11 mouse cellular contexts compared by ENCODE assay signal in the genomic region with DNA sequence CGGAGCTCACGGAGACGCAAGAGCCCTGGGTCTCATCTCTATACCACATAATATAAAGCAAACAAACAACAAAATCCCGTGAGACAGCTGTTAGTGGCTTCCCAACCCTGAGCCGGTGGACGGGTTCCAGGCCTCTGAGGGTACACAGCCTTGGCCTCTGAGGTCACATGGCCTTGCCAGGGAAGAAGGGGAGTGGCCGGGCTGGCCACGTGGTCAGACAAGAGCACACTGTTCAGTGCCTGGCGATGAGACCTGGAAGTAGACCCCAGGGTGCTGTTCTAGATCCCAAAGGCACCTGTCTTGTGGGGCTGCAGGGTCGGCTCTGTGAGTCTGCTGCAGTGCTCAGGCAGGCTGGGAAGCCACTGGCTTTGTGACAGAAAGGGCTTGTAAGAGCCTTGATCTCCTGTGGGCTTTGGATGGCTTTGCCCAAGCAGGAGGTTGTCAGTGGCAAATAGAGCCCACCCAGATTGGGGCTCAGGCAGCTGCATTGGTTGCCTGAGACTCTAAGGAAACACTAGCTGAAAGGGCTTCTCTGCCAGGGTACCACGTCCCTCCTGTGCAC. TPM values are rescaled to one million over a fixed set of nuclear protein-coding genes. Genes with fewer than 3 reads are reported as not detected.
DNase-seq lines count a peak whose midpoint lies in the region; ATAC-seq and TF ChIP-seq lines count a peak whose summit lies in the region.
"Had no signal": no experiment of that assay in that cellular context is flagged by ENCODE, and none has a peak within 500 bp of the region (broad histone marks: within the 10 kb centered on the region; RNA-seq: fewer than 3 reads in every experiment).

No protein-coding gene starts in this region.

- peak; percentile 84 to 88 for DNase-seq in adrenal gland, adult (ENCODE audit: inconsistent age in 2 of 2, low spot score in 1 of 2)
- DNase-seq in adrenal gland, postnatal 4 days (ENCODE audit: low spot score in 2 of 2): no peak
- no peak for DNase-seq in liver, embryonic 11.5 days (ENCODE audit: low spot score)
- no peak for DNase-seq in MEL (ENCODE audit: low read depth, low spot score)
- DNase-seq in yolk sac, embryonic 10.5 days (ENCODE audit: low spot score): no peak
- DNase-seq in forebrain, embryonic 10.5 days (ENCODE audit: extremely low spot score, low spot score): no peak
- DNase-seq: heart, postnatal 14 days; kidney, postnatal 14 days; right cerebral cortex, postnatal 14 days had no signal

- TF ChIP-seq EP300 in MEL (IDR thresholded peaks at IDR 0.05; ENCODE audit: low read depth in 1 of 2, low read length in 2 of 2): no peak

- H3K9ac ChIP-seq in liver, embryonic 12.5 days: no peak overlapping the region
- H3K9ac ChIP-seq in liver, embryonic 11.5 days (ENCODE audit: low read depth, low read length): no peak overlapping the region
- no peak overlapping the region for H3K9ac ChIP-seq in MEL (ENCODE audit: control insufficient read depth, low read depth, low read length, poor library complexity, severe bottlenecking)
- no peak overlapping the region for H3K9ac ChIP-seq in embryonic facial prominence, embryonic 15.5 days

- H3K4me2 ChIP-seq in liver, embryonic 12.5 days: no peak overlapping the region
- H3K4me2 ChIP-seq in liver, embryonic 11.5 days: no peak overlapping the region
- H3K4me2 ChIP-seq in embryonic facial prominence, embryonic 15.5 days (replicated peaks): no peak overlapping the region

- peaks cover 5% of the 10 kb centered on the region for H3K36me3 ChIP-seq in liver, embryonic 12.5 days
- H3K36me3 ChIP-seq in liver, embryonic 11.5 days (ENCODE audit: control insufficient read depth, insufficient read depth, low read length): 0 out of 2 replicates have a peak, but pooled peaks cover 2% of the 10 kb centered on the region
- no peaks in the 10 kb centered on the region for H3K36me3 ChIP-seq in MEL (ENCODE audit: control insufficient read depth in 1 of 2, insufficient read depth in 2 of 2, low read length in 2 of 2)
- no peaks in the 10 kb centered on the region for H3K36me3 ChIP-seq in embryonic facial prominence, embryonic 15.5 days
- 0 out of 2 replicates have a peak, but pooled peaks cover 3% of the 10 kb centered on the region for H3K36me3 ChIP-seq in forebrain, embryonic 10.5 days (replicated peaks)

- no peak for TF ChIP-seq POLR2A in MEL (IDR thresholded peaks at IDR 0.05; ENCODE audit: control insufficient read depth in 1 of 2, insufficient read depth in 1 of 2, low read depth in 1 of 2, low read length in 2 of 2, poor library complexity in 1 of 2)

- H3K4me3 ChIP-seq in liver, embryonic 12.5 days: no peak overlapping the region
- H3K4me3 ChIP-seq in liver, embryonic 11.5 days (ENCODE audit: low read depth, low read length): no peak overlapping the region
- H3K4me3 ChIP-seq in MEL (ENCODE audit: control insufficient read depth in 1 of 2, insufficient read depth in 1 of 2, low read depth in 2 of 2, low read length in 2 of 2): no peak overlapping the region
- H3K4me3 ChIP-seq in embryonic facial prominence, embryonic 15.5 days (replicated peaks): no peak overlapping the region
- no peak overlapping the region for H3K4me3 ChIP-seq in forebrain, embryonic 10.5 days

- H3K4me1 ChIP-seq in liver, embryonic 12.5 days: peaks cover 9% of the 10 kb centered on the region
- H3K4me1 ChIP-seq in liver, embryonic 11.5 days (replicated peaks; ENCODE audit: control insufficient read depth, insufficient read depth, low read length): peaks cover 4% of the 10 kb centered on the region
- no peaks in the 10 kb centered on the region for H3K4me1 ChIP-seq in MEL (ENCODE audit: control insufficient read depth in 1 of 2, insufficient read depth in 2 of 2, low read length in 2 of 2)
- peaks cover 29% of the 10 kb centered on the region for H3K4me1 ChIP-seq in embryonic facial prominence, embryonic 15.5 days
- H3K4me1 ChIP-seq in forebrain, embryonic 10.5 days: peaks cover 23% of the 10 kb centered on the region

- no peaks in the 10 kb centered on the region; the same call in 1 of the 2 replicates for H3K27me3 ChIP-seq in liver, embryonic 12.5 days (replicated peaks)
- H3K27me3 ChIP-seq in liver, embryonic 11.5 days (replicated peaks; ENCODE audit: control insufficient read depth, insufficient read depth, low read length): no peaks in the 10 kb centered on the region
- no peaks in the 10 kb centered on the region for H3K27me3 ChIP-seq in MEL (ENCODE audit: control insufficient read depth in 1 of 2, insufficient read depth in 2 of 2, low read length in 2 of 2)
- H3K27me3 ChIP-seq in embryonic facial prominence, embryonic 15.5 days: peaks cover 4% of the 10 kb centered on the region; the same call in 1 of the 2 replicates
- no peaks in the 10 kb centered on the region for H3K27me3 ChIP-seq in forebrain, embryonic 10.5 days (ENCODE audit: poor library complexity, severe bottlenecking)

- no peak for TF ChIP-seq RAD21 in MEL (IDR thresholded peaks at IDR 0.05; ENCODE audit: low read depth, low read length)

- H3K27ac ChIP-seq in liver, embryonic 12.5 days: no peak overlapping the region
- H3K27ac ChIP-seq in liver, embryonic 11.5 days (ENCODE audit: low read depth, low read length): no peak overlapping the region
- H3K27ac ChIP-seq in MEL (ENCODE audit: control insufficient read depth, low read depth, low read length): no peak overlapping the region
- H3K27ac ChIP-seq in embryonic facial prominence, embryonic 15.5 days (replicated peaks): no peak overlapping the region
- no peak overlapping the region for H3K27ac ChIP-seq in forebrain, embryonic 10.5 days

- WGBS in liver, embryonic 12.5 days (ENCODE audit: insufficient replicate concordance): 63% methylated on average over 11 of the region's 11 CpGs
- 62% methylated on average over 11 of the region's 11 CpGs for WGBS in liver, embryonic 11.5 days
- 65% methylated on average over 11 of the region's 11 CpGs for WGBS in embryonic facial prominence, embryonic 15.5 days
- WGBS in forebrain, embryonic 10.5 days: 72% methylated on average over 11 of the region's 11 CpGs

- TF ChIP-seq CTCF in MEL (IDR thresholded peaks at IDR 0.05 in 2 of 3, conservative IDR thresholded peaks at IDR 0.05 in 1 of 3; ENCODE audit: control insufficient read depth in 1 of 3, insufficient read depth in 1 of 3, low read depth in 2 of 3, low read length in 3 of 3, poor library complexity in 1 of 3, severe bottlenecking in 1 of 3): no peak

- no peaks in the 10 kb centered on the region for H3K79me2 ChIP-seq in MEL (ENCODE audit: control insufficient read depth, insufficient read depth, low read length, poor library complexity)

- no peaks in the 10 kb centered on the region for H3K9me3 ChIP-seq in liver, embryonic 12.5 days (replicated peaks)
- H3K9me3 ChIP-seq in liver, embryonic 11.5 days (ENCODE audit: control insufficient read depth, low read length): no peaks in the 10 kb centered on the region
- no peaks in the 10 kb centered on the region for H3K9me3 ChIP-seq in MEL (replicated peaks; ENCODE audit: insufficient read depth, low read length)
- no peaks in the 10 kb centered on the region for H3K9me3 ChIP-seq in embryonic facial prominence, embryonic 15.5 days (replicated peaks)
- H3K9me3 ChIP-seq in forebrain, embryonic 10.5 days: no peaks in the 10 kb centered on the region

- ATAC-seq in liver, embryonic 12.5 days: 0 out of 2 replicates have a peak, but pooled peaks have one; percentile 38
- no peak; the same call in 1 of the 2 replicates for ATAC-seq in liver, embryonic 11.5 days (replicated peaks; ENCODE audit: low FRiP score)
- 0 out of 2 replicates have a peak, but pooled peaks have one; percentile 64 for ATAC-seq in embryonic facial prominence, embryonic 15.5 days (ENCODE audit: insufficient number of reproducible peaks, low FRiP score, low TSS enrichment, low read depth)

TF ChIP-seq in MEL, 35 proteins besides CTCF, POLR2A, EP300 and RAD21:
- TF ChIP-seq RCOR1 (IDR thresholded peaks at IDR 0.05; ENCODE audit: low read depth, low read length) (no peak), USF1 (IDR thresholded peaks at IDR 0.05; ENCODE audit: low read depth, low read length) (peak; percentile 29; the same call in 1 of the 2 replicates), SMC3 (IDR thresholded peaks at IDR 0.05; ENCODE audit: low read depth, low read length) (no peak)
TF ChIP-seq in MEL: peak in this region for 1.

RNA-seq across cellular contexts. Expression of gene Selenon, which starts 35.8 kb away (rescaled TPM):
- total RNA-seq in adrenal gland, postnatal 4 days (2021): 10 to 100 TPM; 49.4 to 52.7 TPM
- polyA plus RNA-seq in liver, embryonic 12.5 days (2016; fragmentation: Nextera tagmentation; extraction: Ambion mirVana): 12.5 and 14.1 TPM in 2 replicates
- 12.4 and 13.1 TPM in 2 replicates for polyA plus RNA-seq in liver, embryonic 11.5 days (2014; fragmentation: Nextera tagmentation; extraction: Ambion mirVana)
- total RNA-seq in MEL (2012; rRNA removed): 2.2 and 2.9 TPM in 2 replicates
- polyA plus RNA-seq in MEL (2012; ENCODE audit: insufficient read depth in 1 of 2, insufficient read length in 2 of 2, low read depth in 1 of 2, low replicate concordance in 2 of 2, missing spikeins in 1 of 2): 10 to 100 TPM in 1 of 2 experiments, not detected in 1; 16.3 TPM
- polyA plus RNA-seq in embryonic facial prominence, embryonic 15.5 days (2015; fragmentation: Nextera tagmentation; extraction: Ambion mirVana): 19.8 and 29.8 TPM in 2 replicates
- 8.3 and 9.3 TPM in 2 replicates for polyA plus RNA-seq in forebrain, embryonic 10.5 days (2016; fragmentation: Nextera tagmentation; extraction: Ambion mirVana)

RNA-seq across cellular contexts. Expression of gene Mtfr1l, which starts 52.5 kb away (rescaled TPM):
- total RNA-seq in adrenal gland, postnatal 4 days (2021): 100 to 1,000 TPM; 123 to 134 TPM
- 69.3 and 72.1 TPM in 2 replicates for polyA plus RNA-seq in liver, embryonic 12.5 days (2016; fragmentation: Nextera tagmentation; extraction: Ambion mirVana)
- polyA plus RNA-seq in liver, embryonic 11.5 days (2014; fragmentation: Nextera tagmentation; extraction: Ambion mirVana): 107 and 114 TPM in 2 replicates
- 44.3 and 52.0 TPM in 2 replicates for total RNA-seq in MEL (2012; rRNA removed)
- 10 to 100 TPM in 1 of 2 experiments, not detected in 1; 88.3 TPM for polyA plus RNA-seq in MEL (2012; ENCODE audit: insufficient read depth in 1 of 2, insufficient read length in 2 of 2, low read depth in 1 of 2, low replicate concordance in 2 of 2, missing spikeins in 1 of 2)
- 111 and 116 TPM in 2 replicates for polyA plus RNA-seq in embryonic facial prominence, embryonic 15.5 days (2015; fragmentation: Nextera tagmentation; extraction: Ambion mirVana)
- polyA plus RNA-seq in forebrain, embryonic 10.5 days (2016; fragmentation: Nextera tagmentation; extraction: Ambion mirVana): 113 and 115 TPM in 2 replicates

Comparison
In these comparisons a context has a peak if more than half of its experiments do, and no peak if none do; other contexts are left out.
1. DNase-seq: peak in adrenal gland, adult (2 of 2); none in adrenal gland, postnatal 4 days (0 of 2), liver, embryonic 11.5 days (single experiment), MEL (single experiment), yolk sac, embryonic 10.5 days (single experiment) and forebrain, embryonic 10.5 days (single experiment).